Mouse (Mus musculus): Measurements from ENCODE around the gene Ablim1.

The Ablim1 gene

DNA sequence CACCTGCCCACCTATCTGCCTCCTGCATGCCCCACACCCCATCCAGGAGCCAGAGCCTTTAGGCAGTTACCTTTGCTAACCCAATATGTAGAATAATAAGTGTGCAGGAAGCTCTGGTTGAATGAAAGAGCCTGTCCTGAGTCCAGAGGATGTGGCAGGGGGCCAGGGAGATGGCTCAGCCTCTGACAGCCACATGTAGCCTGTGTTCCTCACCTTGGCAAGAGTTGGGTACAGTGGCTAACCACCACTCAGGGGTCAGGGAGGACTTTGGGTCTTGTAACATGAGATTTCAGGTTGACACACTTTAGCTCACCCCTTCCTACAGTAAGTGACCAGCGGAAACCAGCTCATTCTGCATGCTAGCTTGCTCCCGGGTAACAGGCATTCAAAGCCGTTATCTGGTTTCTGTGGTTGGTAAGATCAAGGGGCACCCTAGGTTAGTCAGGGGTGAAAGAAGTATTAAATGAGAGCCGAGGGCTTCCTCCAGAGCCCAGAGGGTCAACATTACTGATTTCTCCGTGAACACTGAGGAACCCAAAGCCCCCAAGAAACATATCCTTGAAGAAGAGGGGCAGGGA lies 210.5 kb downstream of the Ablim1 start:
- no peak for DNase-seq (ENCODE audit: low read depth, low spot score)

DNA sequence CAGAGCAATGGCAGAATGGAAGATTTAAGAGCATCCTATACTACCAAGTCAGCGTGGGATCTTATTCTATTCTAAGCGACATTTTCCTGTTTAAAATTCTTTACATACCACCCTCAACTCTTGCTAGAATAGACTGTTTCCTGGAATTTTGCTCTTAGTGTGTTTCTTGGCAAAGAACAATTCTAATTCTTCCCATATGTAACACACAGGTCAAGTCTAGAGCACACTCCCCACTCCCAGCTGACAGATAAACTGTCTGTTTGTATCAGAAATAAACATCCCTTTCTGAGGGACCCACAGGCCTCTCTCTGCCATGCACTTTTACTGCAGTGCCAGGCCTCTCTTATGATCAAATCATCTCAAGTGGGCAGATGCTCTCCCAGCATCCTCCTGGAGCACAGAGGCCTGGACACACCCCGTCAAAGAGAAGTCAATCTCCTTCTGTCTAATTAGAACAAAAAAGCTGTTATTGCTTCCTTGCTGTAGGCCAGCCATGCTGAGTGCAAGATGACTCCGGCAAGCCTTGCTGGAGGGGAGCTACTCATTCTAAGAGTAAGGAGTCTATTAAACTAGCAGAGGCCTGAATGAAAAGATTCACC lies 211.3 kb downstream of the Ablim1 start:
- DNase-seq (ENCODE audit: low read depth, low spot score), result no peak

- DNase-seq (ENCODE audit: low read depth, low spot score), result no peak
Measured at GRCm38 (mm10) chr19:57101986-57102385, 212.7 kb downstream of the Ablim1 start.

DNA sequence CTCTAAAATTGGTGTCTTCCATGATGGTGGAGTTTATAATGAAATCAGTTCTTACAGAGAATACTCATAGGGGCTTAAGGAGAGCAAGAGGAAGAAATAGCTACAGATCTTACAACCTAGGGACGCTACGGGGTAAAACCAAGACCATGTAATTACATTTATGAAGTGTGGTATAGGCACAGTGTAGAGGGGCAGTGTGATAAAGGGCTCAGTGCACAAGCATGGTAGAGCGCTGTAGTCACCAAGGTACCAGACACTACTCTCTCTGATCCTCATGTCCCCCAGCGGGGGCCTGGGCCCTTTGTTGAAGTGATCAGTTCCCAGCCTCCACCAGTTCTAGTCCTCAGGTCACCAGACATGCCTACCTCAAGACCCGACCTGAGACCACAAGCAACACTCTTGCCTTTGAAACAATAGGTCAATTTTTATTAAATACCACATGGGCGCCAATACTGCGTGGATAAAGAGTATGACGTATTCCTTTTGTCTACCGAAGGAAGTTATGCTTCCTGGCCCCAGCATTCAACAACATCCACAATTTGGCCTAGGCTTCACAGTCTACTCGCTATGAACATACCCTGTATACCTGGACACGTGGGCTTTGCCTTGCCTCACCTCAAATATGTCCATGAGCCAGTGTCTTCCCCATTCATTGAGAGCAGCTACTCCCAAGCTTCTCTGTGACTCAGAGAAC lies 213.8 kb downstream of the Ablim1 start:
- DNase-seq (ENCODE audit: low read depth, low spot score), result no peak

DNA sequence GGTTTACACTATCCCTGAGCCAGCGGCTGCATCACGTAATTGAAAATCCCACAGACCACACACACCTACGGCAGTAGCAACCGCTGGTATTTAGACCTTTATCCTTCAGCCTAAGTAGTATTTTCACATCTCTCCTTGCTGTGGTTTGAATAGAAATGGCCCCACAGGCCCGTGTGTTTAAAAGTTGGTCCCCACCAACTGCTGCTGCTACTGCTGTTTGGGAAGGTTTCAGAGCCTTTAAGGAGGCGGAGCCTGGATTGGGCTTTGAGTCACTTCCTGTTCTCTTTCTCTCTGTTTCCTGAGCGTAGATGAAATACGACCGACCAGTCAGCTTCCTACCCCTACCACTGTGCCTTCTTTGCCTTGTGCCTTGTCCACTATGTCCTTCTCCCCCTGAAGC lies 214.7 kb downstream of the Ablim1 start:
- no peak for DNase-seq (ENCODE audit: low read depth, low spot score)

DNA sequence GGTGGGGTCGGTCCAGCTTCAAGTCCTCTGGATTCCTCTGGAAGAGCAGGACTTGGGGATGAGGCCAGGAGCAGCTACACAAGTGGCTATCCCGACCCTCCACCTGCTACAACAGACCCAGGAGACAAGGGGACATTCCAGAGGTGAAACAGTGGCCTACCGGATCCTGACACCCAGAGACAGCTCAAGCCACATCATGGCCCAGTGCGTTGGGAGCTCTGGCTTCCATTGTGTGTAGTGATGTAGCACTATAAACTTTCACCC lies 215.7 kb downstream of the Ablim1 start:
- no peak for DNase-seq (ENCODE audit: low read depth, low spot score)

DNA sequence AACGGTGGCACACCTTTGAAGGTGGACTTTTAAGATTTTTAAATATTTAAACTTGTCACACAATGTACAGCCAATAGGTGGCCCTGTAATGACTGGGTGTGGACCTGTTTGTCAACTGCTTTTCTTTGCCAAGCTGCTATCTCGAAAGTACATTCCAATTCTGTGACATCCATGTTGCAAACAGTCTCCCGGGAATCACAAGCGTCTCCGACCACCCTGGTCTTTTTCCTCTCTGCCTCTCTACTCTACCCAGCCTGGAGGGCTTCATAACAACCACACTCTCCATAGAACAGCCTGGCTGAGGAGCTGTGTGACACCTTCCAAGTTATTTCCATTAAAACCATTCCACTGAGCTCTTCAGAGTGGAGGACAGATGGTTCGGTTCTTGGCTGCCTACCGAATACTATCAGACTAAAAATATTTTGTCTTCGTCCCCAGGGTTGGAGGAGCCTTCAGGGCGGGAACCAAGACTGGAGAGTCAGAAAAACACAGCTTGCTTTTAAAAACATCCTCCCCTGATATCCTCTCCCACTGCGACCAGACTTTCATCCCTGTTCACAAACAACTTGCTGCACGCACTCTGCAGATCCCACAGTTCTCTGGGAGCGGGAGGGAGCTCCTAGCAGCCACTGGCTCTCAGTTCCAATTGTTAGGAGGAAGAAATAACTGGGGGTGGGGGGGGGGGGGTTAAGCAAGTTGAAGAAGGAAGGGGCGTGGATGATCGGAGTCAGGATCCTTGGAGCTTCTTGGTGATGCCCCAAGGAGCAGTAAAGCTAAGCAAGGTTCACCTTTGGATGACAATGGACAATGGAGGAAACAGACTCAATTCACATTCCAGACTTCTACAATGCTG lies 216.3 kb downstream of the Ablim1 start:
- peak; percentile 43 for DNase-seq (ENCODE audit: low read depth, low spot score)

DNA sequence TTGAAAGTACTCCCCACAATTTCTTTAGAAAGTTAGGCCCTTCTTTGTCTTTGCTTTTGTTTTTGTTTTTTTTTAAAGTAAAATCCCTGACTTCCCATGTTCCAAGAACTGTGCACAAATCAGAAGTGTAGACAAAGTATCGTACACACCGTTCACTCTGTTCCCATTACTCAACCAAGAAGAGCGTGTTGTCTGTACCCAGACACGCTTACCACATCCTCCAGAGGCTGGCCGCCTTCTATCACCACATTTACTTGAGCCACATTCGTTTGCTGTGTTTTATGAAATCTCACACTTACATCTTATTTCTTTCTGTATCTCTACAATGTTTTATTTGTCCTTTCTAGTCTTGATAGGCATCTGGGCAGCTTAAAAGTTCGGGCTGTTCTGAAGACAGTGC lies 219.4 kb downstream of the Ablim1 start:
- DNase-seq (ENCODE audit: low read depth, low spot score), result no peak

GRCm38 (mm10) chr19:57093698-57094004 lies 221.1 kb downstream of the Ablim1 start:
- DNase-seq (ENCODE audit: low read depth, low spot score), result no peak

- no peak for DNase-seq (ENCODE audit: low read depth, low spot score)
Measured at GRCm38 (mm10) chr19:57092958-57093697, 221.6 kb downstream of the Ablim1 start.

GRCm38 (mm10) chr19:57091278-57091677 lies 223.4 kb downstream of the Ablim1 start:
- no peak for DNase-seq (ENCODE audit: low read depth, low spot score)

DNA sequence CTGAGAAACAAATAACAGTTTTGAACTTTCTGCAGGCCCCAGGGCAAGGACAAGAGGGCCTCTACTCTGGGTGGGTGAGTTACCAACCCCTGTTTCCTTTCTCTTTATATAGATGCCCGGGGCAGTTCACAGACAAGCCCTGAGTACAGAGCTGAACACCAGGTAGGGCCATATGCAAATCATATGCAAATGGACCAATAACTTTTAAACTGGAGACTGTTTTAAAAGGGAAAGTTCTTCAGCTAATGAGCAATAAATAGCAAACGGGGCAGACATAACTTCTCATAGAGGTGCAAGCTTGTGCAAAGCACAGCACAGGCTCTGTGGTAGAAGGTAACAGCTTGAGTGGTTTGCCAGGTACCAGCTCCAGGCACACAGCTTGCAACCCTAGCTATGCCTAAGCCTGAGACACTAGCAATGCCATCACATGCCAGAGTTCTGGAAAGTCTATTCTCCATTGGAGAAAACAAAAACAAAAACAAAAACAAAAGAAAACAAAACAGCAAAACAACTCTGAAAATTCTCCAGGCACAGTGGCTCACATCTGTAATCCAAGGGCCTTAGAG lies 225.8 kb downstream of the Ablim1 start:
- DNase-seq (ENCODE audit: low read depth, low spot score), result no peak

DNA sequence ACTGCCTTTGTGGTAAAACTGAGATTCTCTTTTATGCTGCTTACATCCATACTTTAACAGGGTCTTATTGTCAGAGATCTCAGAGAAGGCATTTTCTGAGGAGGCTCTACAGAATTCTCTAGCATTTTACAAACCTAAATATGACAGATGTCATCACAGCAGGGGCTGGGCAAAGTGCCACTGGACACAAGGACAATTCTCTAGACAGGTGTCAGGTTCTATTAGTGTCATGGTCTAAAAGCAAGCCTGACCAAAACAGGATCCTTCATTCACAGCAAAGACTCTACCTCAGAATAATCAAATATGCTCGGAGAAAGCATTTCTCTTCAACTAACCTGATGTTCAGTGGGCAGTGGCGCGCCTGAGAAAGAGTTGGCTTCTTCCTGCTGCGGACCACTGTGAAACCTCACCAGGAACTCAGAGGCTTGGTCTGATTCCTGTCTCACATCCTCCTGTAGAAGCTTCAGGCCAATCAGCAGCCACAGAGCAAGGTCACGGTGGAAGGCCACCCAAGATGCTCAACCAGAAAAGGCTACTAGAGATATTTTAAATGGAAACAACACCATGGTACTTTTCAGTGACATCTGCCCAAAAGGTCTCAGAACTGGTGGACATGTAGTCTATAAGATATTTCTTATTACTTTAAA lies 230.1 kb downstream of the Ablim1 start:
- DNase-seq (ENCODE audit: low read depth, low spot score), result no peak

DNA sequence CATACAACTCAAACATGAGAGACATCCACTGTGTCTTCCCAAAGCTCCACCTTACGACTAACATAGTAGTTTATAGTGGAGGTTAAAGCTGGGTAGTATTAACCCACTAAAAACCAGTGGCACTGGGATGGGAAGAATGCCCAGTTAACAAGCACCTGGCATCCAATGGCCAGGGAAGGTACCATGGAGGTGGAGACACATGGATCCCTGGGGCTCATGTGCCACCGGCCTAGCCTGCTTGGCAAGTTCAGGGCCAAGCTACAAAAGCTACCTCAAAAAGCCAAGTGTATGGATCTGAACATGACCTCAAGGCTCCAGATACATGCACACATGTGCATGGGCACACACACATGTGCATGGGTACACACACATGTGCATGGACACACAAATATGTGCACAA lies 230.8 kb downstream of the Ablim1 start:
- DNase-seq (ENCODE audit: low read depth, low spot score), result no peak

DNA sequence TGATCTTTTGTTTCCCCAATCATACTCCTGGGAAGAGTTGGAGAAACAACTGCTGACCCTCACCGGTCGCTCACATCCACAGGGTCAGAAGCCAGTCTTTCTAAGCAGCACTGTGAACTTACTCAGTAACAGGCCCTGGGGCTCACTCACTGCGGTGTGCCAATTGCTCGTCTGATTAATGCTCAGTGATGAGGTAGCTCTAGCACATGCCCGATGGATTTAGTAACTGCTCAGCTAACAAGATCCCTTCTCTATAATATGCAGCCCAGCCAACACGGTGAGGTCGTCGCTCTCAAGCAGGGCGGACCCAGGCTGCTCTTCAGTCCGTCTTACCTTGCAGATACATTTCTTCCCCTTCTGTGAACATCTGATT lies 231.6 kb downstream of the Ablim1 start:
- DNase-seq (ENCODE audit: low read depth, low spot score), result no peak

- DNase-seq (ENCODE audit: low read depth, low spot score), result no peak
Measured at GRCm38 (mm10) chr19:57082454-57083182, 232.1 kb downstream of the Ablim1 start.

- no peak for DNase-seq (ENCODE audit: low read depth, low spot score)
Measured at GRCm38 (mm10) chr19:57081536-57081935, 233.2 kb downstream of the Ablim1 start.

DNA sequence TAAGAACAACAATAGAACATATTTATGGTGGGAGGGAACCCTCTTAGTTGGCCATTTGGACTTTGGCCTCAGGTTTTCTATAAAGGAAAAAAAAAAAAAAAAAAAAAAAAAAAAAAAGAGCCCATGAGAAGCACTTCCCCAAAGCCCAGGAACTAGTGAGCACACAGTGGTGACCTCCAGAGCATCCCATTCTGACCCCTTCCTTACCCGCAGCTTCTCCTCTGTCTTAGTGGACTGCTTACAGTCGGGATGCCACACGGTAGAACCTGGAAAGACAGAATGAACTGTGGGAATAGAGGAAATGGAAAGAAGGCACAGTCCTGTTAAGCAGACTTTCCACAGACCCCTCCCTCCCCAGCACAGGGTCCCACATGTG lies 235.1 kb downstream of the Ablim1 start:
- no peak for DNase-seq (ENCODE audit: low read depth, low spot score)

GRCm38 (mm10) chr19:57078867-57079605 lies 235.7 kb downstream of the Ablim1 start:
- no peak for DNase-seq (ENCODE audit: low read depth, low spot score)
